In the genomic region with DNA sequence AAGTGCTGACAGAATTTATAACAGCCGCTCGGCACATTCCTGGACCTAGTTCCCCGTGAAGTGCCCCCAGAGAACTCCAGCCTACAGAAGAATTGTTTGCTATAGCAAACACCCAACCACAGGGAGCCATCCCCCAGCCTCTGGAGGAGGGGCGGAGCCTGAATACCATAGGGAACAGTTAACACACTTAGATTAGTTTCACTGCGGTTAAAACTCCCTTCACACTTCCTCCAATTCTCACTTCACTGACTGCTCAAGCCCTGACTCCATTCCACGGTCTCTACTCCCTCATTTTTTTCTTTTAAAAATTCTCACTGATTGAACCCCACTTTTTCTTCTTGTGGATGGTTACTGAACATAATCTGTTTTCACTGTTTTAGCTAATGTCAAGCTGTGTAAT, we compare ENCODE assay signal across 8 mouse cellular contexts. TPM values are rescaled to one million over a fixed set of nuclear protein-coding genes. Genes with fewer than 3 reads are reported as not detected.
DNase-seq lines count a peak whose midpoint lies in the region; ATAC-seq and TF ChIP-seq lines count a peak whose summit lies in the region.

No protein-coding gene starts in this region.

- H3K9ac ChIP-seq in lung, postnatal 0 days (replicated peaks; ENCODE audit: low read depth): no peak overlapping the region

- no peak overlapping the region for H3K4me2 ChIP-seq in lung, postnatal 0 days (replicated peaks; ENCODE audit: low read depth, low read length)

- peak; percentile 36 for DNase-seq in kidney, postnatal 14 days
- DNase-seq in kidney, postnatal 25 days: no peak
- peak; percentile 71 for DNase-seq in heart, postnatal 4 days
- peak; percentile 89 for DNase-seq in lung, postnatal 0 days (ENCODE audit: low spot score)
- DNase-seq in thymus, postnatal 36 days: peak; percentile 48 to 66
- DNase-seq in layer of hippocampus, postnatal 10 days (ENCODE audit: low spot score in 2 of 2): no peak
- no peak for DNase-seq in right cerebral cortex, postnatal 25 days
- no peak for DNase-seq in cerebellum, adult 11-12 months

- H3K4me3 ChIP-seq in lung, postnatal 0 days (ENCODE audit: low read depth, low read length): no peak overlapping the region

- 10% methylated on average over 6 of the region's 6 CpGs for WGBS in lung, postnatal 0 days

- peaks cover 18% of the 10 kb centered on the region; the same call in 1 of the 2 replicates for H3K4me1 ChIP-seq in lung, postnatal 0 days (ENCODE audit: insufficient read depth, low read depth, low read length)

- no peaks in the 10 kb centered on the region for H3K9me3 ChIP-seq in lung, postnatal 0 days (ENCODE audit: low read length)

- TF ChIP-seq EP300 in lung, postnatal 0 days (IDR thresholded peaks at IDR 0.05): no peak; the same call in none of the 2 replicates

- no peak for TF ChIP-seq CTCF in lung, postnatal 0 days (IDR thresholded peaks at IDR 0.05)

- ATAC-seq in lung, postnatal 0 days: peak; percentile 42

- H3K27ac ChIP-seq in lung, postnatal 0 days (ENCODE audit: low read length): peak overlapping the region; percentile 95

- no peaks in the 10 kb centered on the region for H3K27me3 ChIP-seq in lung, postnatal 0 days (replicated peaks; ENCODE audit: insufficient read depth, low read length)

- H3K36me3 ChIP-seq in lung, postnatal 0 days (ENCODE audit: insufficient read depth, low read length): 0 out of 2 replicates have a peak, but pooled peaks cover 2% of the 10 kb centered on the region

RNA-seq across cellular contexts. Expression of a gene that starts 1.5 kb away (rescaled TPM):
- 10 to 100 TPM; 23.1 to 26.3 TPM for total RNA-seq in heart, postnatal 4 days (2021)
- 28.6 and 30.9 TPM in 2 replicates for polyA plus RNA-seq in lung, postnatal 0 days (2015; fragmentation: Nextera tagmentation; extraction: Ambion mirVana)
- 10 to 100 TPM; 20.1 to 23.9 TPM for total RNA-seq in layer of hippocampus, postnatal 10 days (2021)

RNA-seq across cellular contexts. Expression of a gene that starts 40.7 kb away (rescaled TPM):
- total RNA-seq in heart, postnatal 4 days (2021): 100 to 1,000 TPM; 131 to 139 TPM
- polyA plus RNA-seq in lung, postnatal 0 days (2015; fragmentation: Nextera tagmentation; extraction: Ambion mirVana): 14.6 and 17.2 TPM in 2 replicates
- total RNA-seq in layer of hippocampus, postnatal 10 days (2021): 10 to 100 TPM; 40.0 to 44.3 TPM

Comparison
In these comparisons a context has a peak if more than half of its experiments do, and no peak if none do; other contexts are left out.
1. DNase-seq: peak in kidney, postnatal 14 days (single experiment), heart, postnatal 4 days (single experiment), lung, postnatal 0 days (single experiment) and thymus, postnatal 36 days (2 of 2); none in kidney, postnatal 25 days (0 of 2), layer of hippocampus, postnatal 10 days (0 of 2), right cerebral cortex, postnatal 25 days (single experiment) and cerebellum, adult 11-12 months (single experiment).